Mouse (Mus musculus) heart, adult 2 months (tissue): ENCODE measurements around the gene Smg1.

Experiments used
- CTCF ChIP-seq: fragments of 200-600 bp; IDR thresholded peaks from 2 replicates; pipeline ENCODE4 v1.8.1; 2022; ENCODE audit warnings: antibody characterized with exemption, mild to moderate bottlenecking, moderate library complexity
- EP300 ChIP-seq: fragments of 200-500 bp; IDR thresholded peaks from 2 replicates; pipeline ENCODE4 v1.6.1; 2011; ENCODE audit warnings: low read depth, low read length, control low read depth; ENCODE audit not compliant: insufficient read depth
- POLR2A ChIP-seq: fragments of 200-500 bp; IDR thresholded peaks from 2 replicates; pipeline ENCODE4 v1.6.1; 2011; ENCODE audit warnings: mild to moderate bottlenecking, low read depth, low read length, control low read depth; ENCODE audit not compliant: insufficient read depth

DNA sequence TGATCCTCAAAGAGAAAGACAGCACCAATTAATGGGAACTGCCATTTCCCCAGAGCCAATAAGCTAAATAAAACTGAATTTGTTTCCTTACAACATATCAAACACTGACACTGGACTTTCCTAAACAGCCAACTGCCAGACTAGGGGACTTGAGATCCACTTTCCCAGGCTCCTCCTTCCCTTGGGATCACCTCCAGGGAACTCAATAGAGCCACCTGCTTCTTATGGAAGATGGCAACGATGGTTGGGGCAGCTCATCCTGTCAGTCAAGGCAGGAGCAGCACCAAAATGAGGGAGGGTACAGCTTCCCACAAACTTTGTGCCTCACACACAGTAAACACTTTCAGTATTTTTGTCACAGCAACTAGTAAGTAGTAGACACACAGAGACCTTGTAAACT is 135.8 kb downstream of the Smg1 start:
- TF ChIP-seq CTCF (no peak), EP300 (no peak), POLR2A (no peak)
